Mouse (Mus musculus) layer of hippocampus, adult 9-11 months (tissue): ENCODE results near the gene Pou2f1.

ENCODE experiments used
- DNase-seq: peaks from one replicate; pipeline ENCODE4 v3.0.0; 2022

The Pou2f1 gene

DNA sequence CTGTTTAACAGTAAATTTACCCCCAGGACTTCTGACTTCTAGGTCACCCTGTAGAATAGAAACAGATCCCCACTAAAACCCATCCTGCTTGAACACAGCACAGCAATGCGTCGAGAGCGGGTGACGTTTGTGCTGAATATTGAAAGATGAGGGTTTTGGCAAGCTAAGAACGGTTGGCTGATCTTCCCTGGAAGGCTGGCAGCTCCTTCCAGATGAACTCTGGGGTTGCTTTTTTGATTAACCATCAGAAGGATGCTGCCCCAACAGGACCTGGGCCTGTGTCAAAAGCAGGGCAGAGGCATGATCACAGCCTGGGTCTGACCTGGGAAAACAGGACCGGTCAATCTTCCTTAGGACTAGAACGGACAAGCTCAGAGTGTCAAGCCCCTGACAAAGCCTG is 160.3 kb downstream of the Pou2f1 start:
- DNase-seq = no peak

DNA sequence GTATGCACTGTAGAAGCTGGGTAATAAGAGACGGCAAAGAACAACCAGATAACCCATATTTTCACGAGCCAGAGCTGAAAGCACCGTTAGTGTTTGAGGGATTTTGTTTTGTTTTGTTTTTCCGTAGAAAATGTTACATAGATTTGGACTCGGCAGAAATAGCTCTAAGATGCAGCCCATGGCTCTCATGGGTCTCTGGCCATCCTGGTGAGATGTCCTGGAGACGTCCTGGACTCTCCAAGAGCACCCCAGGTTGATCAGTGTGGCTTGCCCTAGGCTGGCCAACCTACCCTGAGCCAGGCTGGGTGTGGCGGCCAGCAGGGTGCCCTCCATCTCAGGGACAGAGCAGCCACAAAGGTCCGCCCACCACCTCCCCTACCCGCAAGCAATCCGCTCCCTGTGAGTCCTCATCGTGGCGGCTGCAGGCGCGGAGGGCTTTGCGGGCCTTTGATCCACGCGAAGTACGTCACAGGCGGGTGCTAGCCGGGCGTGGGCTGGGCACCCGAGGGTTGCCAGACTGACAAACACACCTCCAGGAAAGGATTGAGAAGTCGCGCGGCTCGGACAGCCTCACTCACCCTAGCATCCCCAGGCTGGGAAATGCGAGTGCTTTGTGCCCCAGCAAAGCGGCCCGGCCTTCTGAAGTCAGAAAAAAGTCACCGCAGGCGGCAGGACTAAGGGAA is 161.8 kb downstream of the Pou2f1 start:
- DNase-seq = no peak

GRCm38 (mm10) chr1:165839201-165839600 is 163.3 kb downstream of the Pou2f1 start:
- no peak for DNase-seq

- DNase-seq = no peak
Observed at GRCm38 (mm10) chr1:165837546-165837945, 164.9 kb downstream of the Pou2f1 start.

GRCm38 (mm10) chr1:165836461-165836860 is 166.0 kb downstream of the Pou2f1 start:
- DNase-seq = no peak

DNA sequence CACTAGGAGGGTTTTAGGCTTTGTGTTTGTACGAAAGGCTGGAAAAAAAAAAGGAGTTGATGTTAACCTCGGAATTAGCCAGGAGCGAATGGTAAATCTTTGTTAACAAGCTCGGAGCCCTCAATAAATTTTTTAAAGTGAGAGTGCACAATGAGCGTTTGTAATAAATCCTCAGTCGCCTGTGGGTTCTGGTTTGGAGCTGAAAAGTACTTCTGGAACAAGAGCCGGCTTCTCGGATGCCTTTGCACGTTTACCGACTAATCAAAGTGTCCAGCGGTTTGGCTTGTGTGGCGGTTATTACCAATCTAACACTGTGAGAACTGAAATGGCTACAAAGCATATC is 167.9 kb downstream of the Pou2f1 start:
- no peak for DNase-seq

DNA sequence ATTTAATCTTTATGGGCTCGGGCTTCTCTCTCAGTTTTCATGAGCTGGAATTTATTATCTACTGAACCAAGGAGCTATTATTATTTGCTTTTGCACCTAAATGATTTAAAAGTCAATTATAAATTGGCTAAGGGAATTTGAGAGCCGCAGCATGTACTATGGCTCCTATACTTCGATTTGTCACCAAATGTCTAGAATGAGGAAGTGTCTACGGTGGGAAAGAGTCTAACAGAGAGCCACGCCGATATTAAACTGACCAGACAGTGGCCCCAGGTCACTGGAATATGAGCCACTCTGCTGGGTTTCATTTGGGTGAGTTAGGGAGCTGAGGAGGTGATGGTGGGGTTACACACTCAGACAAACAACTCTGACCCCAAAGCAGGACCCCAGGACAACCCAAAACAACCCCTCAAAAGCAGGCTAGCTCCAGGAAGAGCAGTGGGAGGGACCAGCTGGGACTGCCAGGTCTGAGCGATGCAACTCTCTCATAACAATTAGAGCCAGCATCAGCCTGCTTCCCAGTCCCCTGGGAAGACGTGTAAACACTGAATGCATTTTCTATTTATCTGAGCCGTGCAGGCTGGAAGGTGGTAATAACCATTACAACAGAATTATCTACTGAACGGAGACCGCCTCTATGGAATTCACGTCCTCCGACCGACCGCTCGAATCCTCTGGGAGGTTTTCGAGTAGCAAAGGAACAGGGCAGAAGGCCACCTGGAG is 168.4 kb downstream of the Pou2f1 start:
- no peak for DNase-seq

GRCm38 (mm10) chr1:165833244-165833643 is 169.2 kb downstream of the Pou2f1 start:
- DNase-seq = no peak

DNA sequence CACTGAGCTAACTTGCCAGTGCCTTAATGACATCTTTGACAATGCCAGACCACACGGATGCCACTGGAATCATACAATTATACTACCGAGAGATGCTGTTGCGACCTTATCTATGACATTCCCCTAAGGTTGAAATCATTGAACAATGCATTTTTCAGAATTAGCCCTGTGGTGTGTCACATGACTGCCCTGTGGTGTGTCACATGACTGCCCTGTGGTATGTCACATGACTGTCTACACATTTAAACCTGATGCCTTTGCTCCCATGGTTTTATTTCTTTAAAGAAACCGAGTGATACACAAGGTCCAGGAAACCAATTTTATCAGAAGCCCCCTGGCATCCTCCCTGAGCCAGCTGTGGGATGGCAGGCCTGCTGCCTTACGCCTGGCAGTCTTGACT is 172.6 kb downstream of the Pou2f1 start:
- no peak for DNase-seq

- DNase-seq = no peak
Observed at GRCm38 (mm10) chr1:165828615-165829014, 173.9 kb downstream of the Pou2f1 start.

DNA sequence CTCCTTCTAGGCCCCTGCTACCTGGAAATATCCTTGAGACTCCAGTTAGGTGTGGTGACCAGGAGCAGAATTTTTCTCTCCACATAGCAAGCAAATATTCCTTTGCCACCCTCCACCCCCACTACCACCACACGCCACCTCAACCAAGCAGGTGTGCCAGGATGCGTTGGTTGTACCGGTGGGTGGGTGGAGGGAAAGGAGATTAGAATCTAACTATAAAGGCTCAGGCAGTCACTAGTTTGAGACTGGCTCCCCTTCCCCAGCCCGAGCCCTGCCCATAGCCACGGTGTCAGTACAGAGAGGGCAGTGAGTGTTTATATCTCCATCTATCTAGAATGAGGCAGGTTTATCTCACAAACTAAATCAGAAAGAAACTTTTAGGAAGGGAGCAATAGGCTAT is 174.3 kb downstream of the Pou2f1 start:
- DNase-seq = no peak

DNA sequence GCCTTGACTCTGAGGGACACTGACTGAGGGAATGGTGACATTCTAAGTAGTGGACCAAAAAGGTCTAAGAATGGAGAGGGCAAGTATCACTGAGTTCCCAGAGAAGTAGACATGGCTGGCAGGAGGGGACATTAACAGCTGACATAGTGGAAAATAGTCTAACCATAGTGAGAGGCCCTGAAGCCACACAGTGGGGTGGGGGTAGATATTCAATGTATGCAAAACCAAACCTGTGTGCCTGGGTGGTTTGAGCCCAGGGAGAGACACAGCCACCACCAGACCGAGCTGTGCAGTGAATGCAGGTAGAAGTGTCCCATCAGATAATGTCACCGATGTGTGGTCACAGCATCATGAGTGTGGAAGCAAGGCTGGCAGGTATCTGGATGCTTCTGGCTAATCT is 180.4 kb downstream of the Pou2f1 start:
- DNase-seq = no peak

GRCm38 (mm10) chr1:165819147-165819546 is 183.3 kb downstream of the Pou2f1 start:
- DNase-seq = no peak

GRCm38 (mm10) chr1:165818145-165818860 is 184.2 kb downstream of the Pou2f1 start:
- DNase-seq = no peak

- no peak for DNase-seq
Observed at GRCm38 (mm10) chr1:165817264-165817663, 185.2 kb downstream of the Pou2f1 start.

GRCm38 (mm10) chr1:165816391-165816790 is 186.1 kb downstream of the Pou2f1 start:
- no peak for DNase-seq
